Mouse (Mus musculus) small intestine, adult 2 months (tissue): ENCODE measurements around the gene Dync1li2. TPM values are rescaled to one million over a fixed set of nuclear protein-coding genes. Genes with fewer than 3 reads are reported as not detected.

Experiments
- H3K27ac ChIP-seq: fragments of 200-500 bp; 2 replicates; pipeline ENCODE4 v1.5.1; 2012; ENCODE audit warnings: low read depth, low read length, control low read depth, inconsistent platforms; ENCODE audit not compliant: insufficient read depth
- H3K27me3 ChIP-seq: fragments of 200-500 bp; 2 replicates; pipeline ENCODE4 v1.6.1; 2012; ENCODE audit warnings: mild to moderate bottlenecking, moderate library complexity, low read length, inconsistent platforms; ENCODE audit not compliant: control insufficient read depth, insufficient read depth
- H3K36me3 ChIP-seq: fragments of 200-500 bp; 2 replicates; pipeline ENCODE4 v1.6.1; 2012; ENCODE audit warnings: mild to moderate bottlenecking, low read length, control low read depth, inconsistent platforms; ENCODE audit not compliant: control insufficient read depth, insufficient read depth
- H3K4me1 ChIP-seq: fragments of 200-500 bp; 2 replicates; pipeline ENCODE4 v1.6.1; 2012; ENCODE audit warnings: low read length, inconsistent platforms, mixed read lengths; ENCODE audit not compliant: control insufficient read depth, insufficient read depth, insufficient read length
- H3K4me3 ChIP-seq: fragments of 200-500 bp; 2 replicates; pipeline ENCODE4 v1.5.1; 2012; ENCODE audit warnings: low read depth, mild to moderate bottlenecking, control low read depth, inconsistent platforms, low read length, moderate library complexity
- CTCF ChIP-seq: fragments of 200-500 bp; IDR thresholded peaks from 2 replicates; pipeline ENCODE4 v1.5.1; 2012; ENCODE audit warnings: low read depth, mild to moderate bottlenecking, control low read depth, inconsistent platforms, low read length, moderate library complexity, mixed read lengths; ENCODE audit not compliant: insufficient replicate concordance, insufficient read length; ENCODE audit errors: extremely low read depth
- POLR2A ChIP-seq: fragments of 200-500 bp; IDR thresholded peaks from 2 replicates; pipeline ENCODE4 v1.6.1; 2012; ENCODE audit warnings: low read depth, mild to moderate bottlenecking, control low read depth, inconsistent platforms, low read length, moderate library complexity
- WGBS: fragments of 180-500 bp; shearing (Covaris S2); methylation state at CpG from one replicate; pipeline ENCODE4 v1.1.7; 2018; 5-methylcytosine and 5-hydroxymethylcytosine counted together
- polyA plus RNA-seq: library from polyadenylated mRNA; depleted of rRNA; stranded (reverse); fragments of >200 nt; gene quantifications from 2 replicates; pipeline ENCODE4 v1.2.3, GENCODE M21; 2012

Dync1li2 gene
- polyA plus RNA-seq, 1 experiment: 4.4 TPM

- H3K27ac ChIP-seq: 0 out of 2 replicates have a peak overlapping the region, but pooled peaks have one; percentile 65
- peaks cover 17% of the 10 kb centered on the region for H3K4me1 ChIP-seq
- no peak for TF ChIP-seq POLR2A
- TF ChIP-seq CTCF: no peak
- no peaks in the 10 kb centered on the region for H3K27me3 ChIP-seq
- WGBS: 91% methylated on average over 7 of the region's 7 CpGs
- H3K4me3 ChIP-seq: no peak overlapping the region
- no peaks in the 10 kb centered on the region for H3K36me3 ChIP-seq
These were observed 49.7 kb downstream of the Dync1li2 start for GRCm38 (mm10) chr8:104393139-104393538.

DNA sequence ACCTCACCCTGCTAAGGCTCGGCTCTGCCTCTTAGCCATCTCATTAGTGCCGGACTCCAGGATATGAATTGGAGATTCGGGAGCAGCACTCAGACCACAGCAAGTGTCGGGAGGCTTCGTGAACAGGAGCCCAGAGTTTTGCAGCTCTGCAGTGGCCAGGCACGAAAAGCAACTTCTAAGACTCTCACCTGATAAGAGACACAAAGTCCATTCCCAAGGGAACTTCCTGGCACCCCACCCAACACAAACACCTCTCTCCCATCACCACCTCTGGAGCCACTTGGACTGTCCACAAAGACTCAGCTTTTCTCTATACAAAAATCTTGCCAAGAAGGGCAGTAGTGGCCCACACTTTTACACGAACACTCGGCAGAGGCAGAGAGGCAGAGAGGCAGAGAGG is 52.6 kb downstream of the Dync1li2 start:
- 23% methylated on average over 8 of the region's 8 CpGs for WGBS
- Histone ChIP-seq H3K36me3 (no peaks in the 10 kb centered on the region), H3K4me1 (peaks cover 24% of the 10 kb centered on the region), H3K4me3 (peak overlapping the region; percentile 35; the same call in 1 of the 2 replicates), H3K27me3 (no peaks in the 10 kb centered on the region), H3K27ac (peak overlapping the region; percentile 93)
- TF ChIP-seq CTCF: no peak
- no peak for TF ChIP-seq POLR2A

- no peaks in the 10 kb centered on the region for H3K36me3 ChIP-seq
- no peak overlapping the region for H3K4me3 ChIP-seq
- 22% methylated on average over 2 of the region's 2 CpGs for WGBS
- H3K4me1 ChIP-seq: peaks cover 28% of the 10 kb centered on the region
- no peak for TF ChIP-seq POLR2A
- no peak for TF ChIP-seq CTCF
- peak overlapping the region; percentile 13; the same call in 1 of the 2 replicates for H3K27ac ChIP-seq
- H3K27me3 ChIP-seq: no peaks in the 10 kb centered on the region
These were observed 54.9 kb downstream of the Dync1li2 start for GRCm38 (mm10) chr8:104387980-104388379.

DNA sequence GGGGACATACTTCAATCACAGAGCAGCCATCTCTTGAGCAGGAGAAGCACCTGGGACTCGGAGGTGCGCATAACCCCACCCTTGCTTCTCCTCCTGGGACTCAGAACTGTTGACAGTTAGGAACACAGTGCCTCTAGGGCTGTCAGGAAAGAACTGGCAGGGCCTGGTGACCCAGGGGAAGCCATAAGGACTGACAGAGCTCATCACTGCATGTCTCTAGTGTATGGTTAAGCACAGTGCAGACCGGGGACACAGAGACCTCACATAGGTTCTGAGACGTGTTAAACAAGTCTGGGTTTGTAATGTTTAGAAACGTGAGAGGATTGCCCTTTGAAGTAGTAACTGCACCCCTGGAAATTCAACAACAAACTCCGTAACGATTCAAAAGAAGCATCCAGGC is 55.3 kb downstream of the Dync1li2 start:
- peaks cover 31% of the 10 kb centered on the region for H3K4me1 ChIP-seq
- H3K36me3 ChIP-seq: no peaks in the 10 kb centered on the region
- peak overlapping the region; percentile 13; the same call in 1 of the 2 replicates for H3K27ac ChIP-seq
- no peak for TF ChIP-seq CTCF
- TF ChIP-seq POLR2A: no peak
- no peak overlapping the region for H3K4me3 ChIP-seq
- WGBS: 27% methylated on average over 7 of the region's 7 CpGs
- no peaks in the 10 kb centered on the region for H3K27me3 ChIP-seq

- WGBS: 70% methylated on average over 4 of the region's 4 CpGs
- Histone ChIP-seq H3K4me3 (no peak overlapping the region), H3K27me3 (no peaks in the 10 kb centered on the region), H3K27ac (no peak overlapping the region), H3K4me1 (peaks cover 33% of the 10 kb centered on the region), H3K36me3 (no peaks in the 10 kb centered on the region)
- TF ChIP-seq CTCF (no peak), POLR2A (no peak)
These were observed 56.2 kb downstream of the Dync1li2 start for GRCm38 (mm10) chr8:104386693-104387092.

DNA sequence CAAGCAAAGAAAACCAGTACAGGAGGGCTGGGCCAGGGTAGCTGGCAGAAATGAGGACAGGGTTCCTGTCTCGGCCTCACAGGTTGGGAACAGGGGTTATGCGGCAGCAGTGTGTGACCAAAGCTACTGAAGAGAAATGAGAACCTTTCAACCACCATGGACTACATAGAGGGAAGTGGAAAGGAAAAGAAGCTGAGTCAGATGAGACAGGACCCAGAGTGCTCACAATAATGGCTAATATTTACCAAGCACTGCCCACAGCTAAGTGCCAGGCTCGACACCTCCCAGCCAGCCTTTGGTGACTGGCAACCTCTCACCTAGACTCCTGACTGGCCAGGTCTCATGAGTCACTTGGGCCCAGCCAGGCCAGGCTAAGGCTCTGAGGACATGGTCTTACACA is 58.9 kb downstream of the Dync1li2 start:
- H3K36me3 ChIP-seq: no peaks in the 10 kb centered on the region
- TF ChIP-seq CTCF (no peak), POLR2A (no peak)
- peaks cover 25% of the 10 kb centered on the region for H3K4me1 ChIP-seq

DNA sequence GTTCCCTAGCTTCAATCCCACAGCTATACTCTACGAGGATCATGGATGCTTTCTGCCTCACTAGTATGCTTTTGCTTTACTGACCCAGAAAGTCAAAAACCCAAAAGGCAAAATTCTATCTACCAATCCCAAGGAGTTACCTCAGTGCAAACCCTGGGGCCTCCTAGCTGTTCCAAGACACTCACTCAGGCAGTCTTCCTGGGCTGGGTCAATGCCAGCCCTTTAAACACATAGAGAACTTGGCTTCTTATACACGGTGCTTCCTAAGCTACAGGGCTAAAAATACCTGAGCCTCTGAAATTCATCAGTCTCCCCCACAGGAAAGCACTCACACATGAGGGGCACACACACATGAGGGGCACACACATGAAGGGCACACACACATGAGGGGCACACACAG is 59.6 kb downstream of the Dync1li2 start:
- Histone ChIP-seq H3K27me3 (no peaks in the 10 kb centered on the region), H3K36me3 (no peaks in the 10 kb centered on the region), H3K4me3 (no peak overlapping the region), H3K27ac (peak overlapping the region; percentile 25; the same call in 1 of the 2 replicates), H3K4me1 (peaks cover 25% of the 10 kb centered on the region)
- 38% methylated on average over 2 of the region's 2 CpGs for WGBS
- TF ChIP-seq CTCF (no peak), POLR2A (no peak)

More for the DNA sequence above, 58.9 kb downstream of the Dync1li2 start:
- peak overlapping the region; percentile 25 for H3K27ac ChIP-seq
- H3K27me3 ChIP-seq: no peaks in the 10 kb centered on the region
- WGBS: 42% methylated on average over 3 of the region's 3 CpGs
- no peak overlapping the region for H3K4me3 ChIP-seq

DNA sequence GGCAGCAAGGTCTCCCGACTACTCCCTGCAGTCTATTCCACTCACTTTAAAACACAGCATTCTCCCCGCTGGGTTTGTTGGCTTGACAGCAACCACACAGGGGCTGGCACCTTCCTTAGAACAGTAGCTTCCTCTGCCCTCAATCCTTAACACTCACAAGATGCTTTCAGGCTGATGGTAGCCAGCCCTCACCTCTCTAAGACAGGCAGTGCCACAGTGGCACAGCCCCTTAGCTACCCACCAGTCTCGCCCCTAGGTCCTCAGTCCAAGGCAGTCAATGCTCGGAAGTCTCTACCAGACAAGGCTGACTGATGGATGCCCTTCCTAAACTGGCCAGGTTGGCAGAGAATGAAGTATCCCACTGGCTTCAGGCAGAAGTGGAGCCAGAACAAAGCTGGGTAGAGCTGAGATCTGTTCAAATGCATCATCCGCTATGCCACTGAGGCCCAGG is 61.9 kb downstream of the Dync1li2 start:
- no peak overlapping the region for H3K4me3 ChIP-seq
- no peaks in the 10 kb centered on the region for H3K27me3 ChIP-seq
- H3K36me3 ChIP-seq: no peaks in the 10 kb centered on the region
- H3K27ac ChIP-seq: no peak overlapping the region
- peaks cover 20% of the 10 kb centered on the region for H3K4me1 ChIP-seq
- 83% methylated on average over 5 of the region's 5 CpGs for WGBS
- no peak for TF ChIP-seq CTCF
- TF ChIP-seq POLR2A: no peak
